Mouse (Mus musculus) gastrocnemius, adult 2 months (tissue): ENCODE data around the gene Ccl21b. TPM values are rescaled to one million over a fixed set of nuclear protein-coding genes. Genes with fewer than 3 reads are reported as not detected.
"Not testable (repeated sequence)": the region's sequence is repeated elsewhere in the genome, so short reads cannot be mapped to it uniquely, and the experiment has no call there.

Experiments used
- DNase-seq: peaks from one replicate; pipeline ENCODE4 v3.0.0; 2022
- H3K27ac ChIP-seq: fragments of 200-600 bp; 2 replicates; pipeline ENCODE4 v1.8.1; 2022; ENCODE audit warnings: mild to moderate bottlenecking
- H3K4me3 ChIP-seq: fragments of 200-600 bp; 2 replicates; pipeline ENCODE4 v1.8.1; 2022; ENCODE audit warnings: mild to moderate bottlenecking, moderate library complexity
- intact Hi-C: fragments of 180-260 bp; cut with DNase I; formaldehyde crosslinking; loops from one replicate; pipeline ENCODE4 v1.15.1; 2025
- long read RNA-seq, 2 experiments: library from polyadenylated mRNA; stranded (forward); transcript quantifications; one replicate each; pipeline ENCODE4 v2.0.0; 2021
- total RNA-seq, 2 experiments: library from RNA; stranded (reverse); gene quantifications; 2 replicates each; pipeline ENCODE4 v1.2.3; 2021

The Ccl21b gene
- not detected for total RNA-seq
- long read RNA-seq, experiment 1, partial matches to known transcripts, result 0 of 4 reads
- long read RNA-seq, experiment 1, other reads (novel, unspliced or antisense), result 3 of 4 reads
- long read RNA-seq, experiment 2, partial matches to known transcripts, result 0 of 3 reads
- long read RNA-seq, experiment 2, other reads (novel, unspliced or antisense), result 3 of 3 reads

DNA sequence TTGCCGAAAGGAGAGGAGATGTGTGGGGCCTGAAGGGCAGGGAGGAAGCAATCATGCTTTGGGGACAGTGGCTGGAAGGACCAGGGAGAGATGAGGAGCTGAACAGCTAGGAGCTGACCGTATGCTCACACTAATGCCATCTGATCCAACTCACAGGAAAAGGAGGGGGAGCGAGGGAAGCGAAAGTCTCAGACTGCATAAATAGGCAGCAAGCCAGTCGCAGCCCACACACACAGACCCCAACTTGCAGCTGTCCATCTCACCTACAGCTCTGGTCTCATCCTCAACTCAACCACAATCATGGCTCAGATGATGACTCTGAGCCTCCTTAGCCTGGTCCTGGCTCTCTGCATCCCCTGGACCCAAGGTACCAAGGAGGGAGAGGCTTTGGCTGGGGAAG, at the start of gene Ccl21b:
Ccl21b (plus strand) TSS at position 301 of the 400 bp plus-strand sequence.
- DNase-seq, H3K4me3 ChIP-seq, H3K27ac ChIP-seq, intact Hi-C loops: not testable (repeated sequence)

GRCm38 (mm10) chr4:42240339-42240738, 15.2 kb upstream of the Ccl21b start, which contains the start of gene Gm10600:
Gene Gm10600 (plus strand): TSS chr4:42240639.
- DNase-seq, intact Hi-C loops, H3K27ac ChIP-seq, H3K4me3 ChIP-seq: not testable (repeated sequence)

GRCm38 (mm10) chr4:42293967-42294366, 38.4 kb downstream of the Ccl21b start, which contains the start of gene Gm21953:
Gene Gm21953 (plus strand): TSS chr4:42294267.
- H3K27ac ChIP-seq, H3K4me3 ChIP-seq, intact Hi-C loops, DNase-seq: not testable (repeated sequence)

Other genes with a start within 250 kb of the Ccl21b start
- not detected for gene Gm21093, start 221.0 kb upstream of the Ccl21b start, total RNA-seq
- not detected for gene Gm3893, start 164.6 kb upstream of the Ccl21b start, total RNA-seq
- 10 to 100 TPM; 10.7 to 11.2 TPM for gene Gm13304, start 140.9 kb upstream of the Ccl21b start, total RNA-seq
- not detected for gene Gm13306, start 102.3 kb upstream of the Ccl21b start, total RNA-seq
- 1 to 10 TPM in 1 of 2 experiments, not detected in 1; 2.6 TPM for gene Gm13305, start 87.2 kb upstream of the Ccl21b start, total RNA-seq
- gene Gm10600, start 15.1 kb upstream of the Ccl21b start, total RNA-seq, result 1 to 10 TPM in 1 of 2 experiments, under 1 TPM in 1; 0.89 to 2.3 TPM
- not detected for gene Gm21953, start 38.5 kb downstream of the Ccl21b start, total RNA-seq
- gene Fam205a3, start 62.6 kb downstream of the Ccl21b start, total RNA-seq, result not detected
- not detected for gene Gm21586, start 183.6 kb downstream of the Ccl21b start, total RNA-seq
- under 1 TPM in 1 of 2 experiments, not detected in 1; 0.08 TPM for gene Gm2163, start 211.0 kb downstream of the Ccl21b start, total RNA-seq